Mouse (Mus musculus) cerebellum, adult 18-20 months (tissue): ENCODE measurements at regions not wholly inside any gene's neighbourhood (a gene's known extent, or its start where the extent isn't known, plus 50 kb on each side); places are given as distances from the start of the nearest gene placed in this dataset.

ENCODE experiments used
- DNase-seq, 2 experiments: peaks; one replicate each; pipeline ENCODE4 v3.0.0; 2021

DNA sequence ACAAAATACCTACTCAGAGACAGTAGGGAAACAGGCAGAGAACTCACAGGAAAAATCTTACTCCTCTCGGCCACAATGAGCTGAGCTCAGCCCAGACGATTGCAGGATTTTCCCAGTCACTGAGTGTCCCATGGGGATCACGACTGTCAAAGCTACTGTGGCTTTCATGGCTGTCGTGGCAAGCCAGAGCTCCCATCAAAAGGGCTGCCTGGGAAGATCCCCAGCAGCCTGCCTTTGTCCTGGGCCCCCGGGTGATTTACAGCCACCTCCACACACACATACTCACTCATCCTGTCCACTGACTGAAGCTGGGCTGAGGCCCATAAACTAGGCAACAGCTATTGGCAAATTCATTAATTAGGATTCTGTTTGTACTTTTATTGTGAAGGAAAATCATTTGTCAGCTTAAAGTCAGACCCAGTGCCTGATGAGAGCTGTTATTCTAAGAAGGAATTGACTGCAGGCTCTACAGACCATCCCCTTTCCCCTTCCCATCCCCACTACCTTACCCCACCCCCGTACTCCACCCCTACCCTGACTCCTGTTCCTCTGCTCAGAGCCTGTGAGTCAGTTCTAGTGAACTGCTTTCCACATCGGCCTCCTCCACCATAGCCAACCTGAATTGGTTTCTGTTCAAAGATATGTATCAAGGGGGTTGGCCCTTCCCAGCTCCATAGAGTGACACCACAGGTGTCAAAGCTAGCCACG, 399.1 kb downstream of the H2al1j start:
- no peak for DNase-seq

DNA sequence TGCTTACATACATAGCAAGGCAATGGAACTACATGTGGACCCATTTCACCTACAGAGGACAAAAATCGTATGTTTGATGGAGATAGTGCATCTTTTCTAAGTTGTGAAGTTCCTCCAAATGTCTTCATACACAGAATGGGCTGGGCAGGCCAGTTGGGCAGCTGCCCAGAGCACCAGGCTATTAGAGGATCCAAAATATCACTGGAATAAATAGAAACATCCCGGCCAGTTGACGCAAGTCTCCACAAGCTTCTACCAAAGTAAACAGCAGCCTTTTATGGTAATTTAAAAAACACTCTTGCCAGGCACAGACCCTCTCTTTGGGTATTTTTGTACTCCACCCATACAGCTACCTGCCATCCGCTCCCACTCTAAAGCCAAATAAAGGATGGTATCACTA, 400.9 kb downstream of the H2al1j start:
- DNase-seq, result no peak

DNA sequence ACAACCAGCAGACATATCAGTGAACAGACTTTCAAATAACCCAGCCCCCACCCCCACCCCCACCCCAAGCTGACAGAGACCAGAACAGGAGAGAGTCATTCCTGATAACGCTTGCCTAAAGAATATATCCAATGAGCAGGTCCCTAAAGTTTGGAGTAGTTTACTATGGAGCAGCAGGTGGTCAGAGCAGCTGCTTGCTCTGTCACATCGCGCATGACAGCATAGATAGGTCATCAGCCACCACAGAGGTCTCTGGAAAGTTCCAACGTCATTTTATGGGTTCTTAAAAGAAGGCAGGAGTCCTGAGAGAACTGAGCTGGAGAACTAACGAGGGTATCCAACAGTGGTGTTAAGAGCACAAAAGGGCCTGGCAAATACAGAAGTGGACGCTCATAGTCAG, 402.4 kb downstream of the H2al1j start:
- DNase-seq, result no peak

DNA sequence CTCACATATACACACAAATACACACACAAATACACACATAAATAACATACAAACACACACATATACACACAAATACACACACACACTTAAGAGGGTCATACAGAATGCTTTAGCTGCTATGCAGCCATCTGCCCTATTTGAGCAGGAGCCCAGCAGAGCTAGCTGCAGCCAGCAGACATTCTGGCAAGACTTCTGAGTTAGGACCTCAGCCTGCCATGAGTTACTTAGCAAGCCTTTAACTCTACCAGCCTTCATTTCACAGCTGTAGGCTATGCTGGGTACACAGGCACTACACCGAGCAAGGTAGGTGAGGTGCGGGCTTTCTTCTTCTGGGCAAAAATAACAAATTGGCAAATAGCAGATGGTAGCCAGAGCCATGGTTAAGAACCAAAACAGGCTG, 404.7 kb downstream of the H2al1j start:
- no peak for DNase-seq

DNA sequence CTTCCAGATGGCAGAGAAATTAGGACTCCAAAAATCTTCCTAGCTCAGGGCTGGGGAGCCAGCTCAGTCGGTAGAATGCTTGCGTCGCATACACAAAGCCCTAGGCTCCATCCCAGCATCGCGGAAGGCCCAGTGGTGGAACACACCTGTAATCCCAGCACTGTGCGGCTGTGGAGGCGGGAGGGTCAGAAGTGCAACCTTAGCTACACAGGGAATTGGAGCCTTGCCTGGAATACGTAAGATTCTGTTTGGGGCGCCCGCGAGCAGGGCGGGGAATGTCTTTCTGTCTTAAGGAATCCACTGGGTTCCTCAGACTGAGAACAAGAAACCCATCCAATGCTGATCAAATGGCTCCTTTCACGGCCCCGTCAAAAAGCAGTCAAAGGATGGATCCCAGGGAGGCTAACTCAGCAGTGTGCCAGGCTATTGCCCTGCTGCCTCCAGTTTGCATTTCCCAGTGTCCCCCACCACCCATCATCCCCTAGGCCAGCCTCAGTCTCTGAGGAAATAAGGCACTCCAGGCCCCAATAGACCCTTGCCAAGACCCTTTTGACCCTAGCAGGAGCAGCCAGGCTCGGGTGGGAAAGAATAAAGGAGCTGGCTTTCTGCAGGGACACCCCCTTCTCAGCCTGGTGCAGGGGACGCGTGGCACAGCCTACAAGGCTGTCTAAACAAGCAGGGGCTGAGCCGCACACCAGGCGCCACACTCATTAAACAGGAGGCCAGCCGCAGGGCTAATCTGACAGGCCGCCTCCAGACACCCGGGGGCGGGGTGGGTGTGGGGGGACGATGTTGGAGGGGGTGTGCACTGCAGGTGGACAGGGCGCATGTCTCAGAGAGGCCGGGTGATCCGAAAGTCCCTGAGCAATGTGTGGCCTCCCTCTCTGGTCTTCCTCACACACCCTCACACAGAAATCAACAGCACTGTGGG, 407.1 kb downstream of the H2al1j start:
- DNase-seq, result no peak

DNA sequence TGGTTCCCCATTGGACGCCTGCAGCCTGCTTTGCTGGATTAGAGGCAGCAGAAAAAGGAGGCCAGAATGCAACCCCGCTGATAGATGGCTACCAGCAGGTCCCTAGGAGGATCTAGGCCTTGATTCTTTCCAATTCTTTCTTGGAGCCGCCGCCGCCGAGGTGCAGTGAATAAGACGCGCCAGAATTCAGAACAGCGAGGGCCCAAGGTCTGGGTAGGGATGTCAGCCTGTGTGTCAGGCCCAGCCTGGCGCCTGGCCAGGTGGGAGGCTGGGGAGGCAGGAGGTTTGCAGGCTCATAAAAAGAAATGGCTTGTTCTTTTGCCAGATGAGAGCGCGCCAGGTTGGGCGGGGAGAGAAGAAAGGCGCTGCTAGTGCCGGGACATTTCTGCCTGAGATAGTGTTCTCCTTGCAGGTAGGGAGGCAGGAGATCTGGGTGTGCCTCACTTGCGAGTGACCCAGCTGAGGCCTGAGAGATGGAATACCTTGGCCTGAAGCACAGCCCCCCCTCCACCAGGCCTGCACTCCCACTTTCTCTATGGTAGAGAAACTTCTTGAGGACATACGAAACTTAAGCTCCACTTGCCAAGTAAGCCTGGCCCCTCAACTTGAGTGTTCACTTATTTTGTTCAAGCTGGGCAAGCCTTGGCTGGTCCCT, 408.0 kb downstream of the H2al1j start:
- peak; percentile 68 to 80 for DNase-seq

DNA sequence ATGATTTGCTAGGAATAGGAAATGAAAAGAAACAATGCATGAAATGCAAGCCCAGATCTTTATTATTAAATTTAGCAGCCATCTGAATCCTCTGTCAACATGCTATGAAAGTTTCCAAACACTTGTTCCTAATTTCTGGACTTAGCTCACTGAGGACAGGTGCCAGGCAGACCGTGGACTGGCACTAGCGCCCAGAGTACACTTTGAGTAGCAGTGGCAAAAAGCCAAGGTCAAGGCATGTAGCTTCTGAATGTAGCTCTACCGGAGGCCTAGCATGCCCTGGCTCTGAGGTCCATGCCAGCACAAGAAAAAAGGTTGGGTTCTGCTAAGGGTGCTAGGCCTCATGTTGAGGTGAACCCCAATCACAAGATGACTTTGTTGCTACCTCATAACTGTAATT, 408.9 kb downstream of the H2al1j start:
- no peak for DNase-seq

DNA sequence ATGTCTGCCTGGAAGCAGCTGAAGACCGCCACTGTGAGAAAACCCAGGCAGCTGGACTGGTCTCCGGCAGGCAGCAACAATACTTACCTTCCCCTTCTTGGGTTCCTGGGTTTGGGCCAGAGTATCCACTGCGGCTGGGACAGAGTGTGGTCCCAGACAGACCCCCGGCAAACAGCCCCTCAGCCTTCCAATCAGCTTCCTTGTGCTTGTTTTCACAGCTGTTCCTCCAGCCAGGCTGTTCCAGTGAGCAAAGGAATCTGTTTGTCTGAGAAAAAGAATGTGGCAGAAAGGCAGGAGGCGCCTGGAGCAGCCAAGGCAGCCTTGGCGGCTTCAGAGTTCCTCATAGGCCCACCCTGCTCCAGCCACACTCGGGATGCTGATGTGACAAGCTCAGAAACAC, 411.9 kb downstream of the H2al1j start:
- no peak for DNase-seq

DNA sequence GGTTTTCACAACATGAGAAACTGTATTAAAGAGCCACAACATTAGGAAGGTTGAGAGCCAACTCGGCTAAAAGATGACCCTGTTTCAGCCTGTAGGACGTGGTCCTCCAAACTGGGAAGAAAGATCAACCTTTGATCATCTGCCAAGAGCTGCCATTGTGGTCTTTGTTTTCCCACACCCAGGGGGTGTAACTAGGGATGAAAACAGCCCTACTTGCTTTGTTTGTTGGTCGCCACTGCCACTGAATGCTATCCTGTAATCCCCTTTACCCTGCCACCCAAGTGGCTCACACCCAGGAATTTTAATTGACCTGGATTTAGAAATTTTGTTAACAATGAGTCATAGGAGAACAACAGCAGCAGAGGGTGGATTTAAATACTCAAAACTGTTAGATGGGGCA, 414.2 kb downstream of the Bcor start:
- no peak for DNase-seq

DNA sequence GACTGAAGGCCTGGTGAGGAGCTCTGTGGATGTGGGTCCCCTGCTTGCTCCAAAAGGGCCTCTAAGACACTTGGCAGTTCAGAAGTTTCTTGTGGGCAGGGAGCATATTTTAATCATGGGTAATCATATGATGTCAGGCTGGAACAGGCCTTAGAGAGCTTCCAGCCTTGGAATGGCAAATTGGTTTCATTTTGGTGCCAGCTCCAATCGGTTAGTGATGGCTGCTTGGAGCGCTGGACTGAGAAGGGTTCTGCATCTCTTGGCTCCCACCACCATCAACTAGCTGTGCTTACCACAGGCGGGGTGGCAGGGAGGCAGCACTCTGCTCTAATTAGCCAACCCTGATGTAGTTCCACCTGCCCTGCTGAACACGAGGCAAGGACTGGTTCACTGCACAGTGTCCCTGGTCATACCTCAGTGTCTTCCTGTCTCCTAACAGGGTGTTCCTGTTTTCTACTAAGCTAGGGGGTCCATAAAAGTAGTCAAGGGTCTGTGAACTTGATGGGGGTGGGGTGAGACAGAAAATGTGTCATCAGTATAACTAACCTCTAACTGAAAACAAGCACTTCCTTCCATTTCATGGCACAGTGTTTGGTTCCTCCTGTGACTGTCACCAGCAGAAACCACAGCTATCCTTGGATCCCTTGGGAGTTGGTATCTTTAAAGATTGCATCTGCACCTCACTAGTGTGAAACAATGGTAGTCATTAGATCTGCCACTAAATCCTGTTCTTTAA, 412.6 kb downstream of the Bcor start:
- DNase-seq, result no peak

DNA sequence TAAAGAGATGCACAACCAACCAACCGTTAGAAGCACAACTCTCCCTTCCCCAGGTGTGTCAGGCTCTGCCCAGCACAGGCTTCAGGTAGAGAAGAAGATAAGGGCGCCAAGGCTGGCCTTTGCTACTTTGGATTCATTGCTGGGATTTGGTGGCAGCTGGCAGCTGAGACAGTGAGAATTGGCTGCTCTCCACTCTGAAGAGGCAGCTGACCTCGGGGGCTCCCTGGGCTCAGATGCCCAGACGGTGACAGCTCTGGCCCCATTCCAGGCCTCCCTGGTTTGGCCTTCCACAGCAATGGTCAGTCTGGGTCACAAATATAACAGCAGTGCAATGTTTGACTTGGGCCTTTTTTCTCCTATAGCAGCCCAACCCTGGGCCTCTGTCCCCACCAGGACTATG, 411.9 kb downstream of the Bcor start:
- DNase-seq, result peak; percentile 39 to 50

DNA sequence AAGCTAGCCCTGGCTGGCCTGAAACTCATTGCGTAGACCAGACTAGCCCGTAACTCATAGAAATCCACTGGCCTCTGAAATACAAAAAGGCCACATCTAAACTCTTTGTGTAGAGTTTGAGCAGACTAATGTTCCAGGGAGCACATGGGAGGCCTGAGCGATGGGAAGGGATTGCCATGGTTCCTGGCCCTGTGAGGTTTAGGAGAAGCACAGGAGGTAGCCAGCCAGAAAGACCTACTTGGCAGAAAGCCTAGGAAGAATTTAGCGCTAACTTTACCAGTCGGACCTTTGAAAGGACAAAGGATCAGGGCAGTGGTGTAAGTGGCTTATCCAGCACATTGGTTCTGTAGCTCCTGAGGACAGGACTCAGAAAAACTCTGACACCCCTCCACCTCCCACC, 407.6 kb downstream of the Bcor start:
- DNase-seq, result no peak

DNA sequence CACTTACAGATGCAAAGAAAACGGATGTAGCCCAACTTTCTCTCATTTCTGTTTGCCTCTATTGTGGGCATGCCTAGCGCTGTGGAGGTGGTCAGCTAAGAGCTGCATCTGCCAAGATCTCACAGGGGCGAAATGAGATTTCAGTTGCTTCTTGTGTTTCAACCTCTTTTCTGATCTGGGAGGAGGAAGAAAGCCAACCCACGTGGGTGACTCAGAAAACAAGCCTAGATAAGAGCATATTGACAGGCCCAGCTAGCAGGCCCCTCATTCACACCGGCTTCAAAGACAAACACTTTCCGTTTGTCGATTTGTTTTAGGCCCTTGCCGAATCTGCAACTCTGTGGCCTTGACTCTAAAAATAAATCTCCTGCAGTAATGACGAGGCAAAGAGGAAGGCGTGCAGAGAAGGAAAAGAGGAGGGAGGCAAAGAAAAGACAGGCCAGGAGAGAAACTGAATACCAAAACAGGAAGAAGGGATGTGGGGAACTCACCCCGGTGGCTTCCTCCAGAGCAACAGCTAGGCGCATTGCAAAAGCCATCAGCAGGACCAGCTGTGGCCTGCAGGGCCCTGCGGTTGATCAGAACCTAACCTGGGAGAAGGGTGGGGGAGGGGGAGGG, 407.1 kb downstream of the Bcor start:
- DNase-seq, result no peak

DNA sequence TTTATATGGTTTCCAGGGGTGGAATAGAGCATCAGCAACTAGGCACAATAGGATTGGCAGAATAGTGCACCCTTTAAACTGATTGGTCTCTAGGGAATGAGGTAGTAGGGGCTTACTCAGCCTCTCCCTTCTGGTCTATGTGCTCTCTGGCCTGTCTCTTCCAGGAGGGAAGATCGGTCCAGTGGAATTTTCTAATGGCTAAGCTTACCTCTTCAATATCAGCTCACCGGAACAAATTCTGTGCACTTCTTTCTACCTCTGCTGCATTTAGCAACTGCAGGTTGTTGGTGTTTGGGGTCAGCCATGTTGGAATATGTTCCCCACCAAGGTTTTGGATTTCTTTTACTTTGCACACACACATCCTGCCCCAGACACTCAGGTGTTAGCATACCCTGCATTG, 405.1 kb downstream of the Bcor start:
- DNase-seq, result no peak

DNA sequence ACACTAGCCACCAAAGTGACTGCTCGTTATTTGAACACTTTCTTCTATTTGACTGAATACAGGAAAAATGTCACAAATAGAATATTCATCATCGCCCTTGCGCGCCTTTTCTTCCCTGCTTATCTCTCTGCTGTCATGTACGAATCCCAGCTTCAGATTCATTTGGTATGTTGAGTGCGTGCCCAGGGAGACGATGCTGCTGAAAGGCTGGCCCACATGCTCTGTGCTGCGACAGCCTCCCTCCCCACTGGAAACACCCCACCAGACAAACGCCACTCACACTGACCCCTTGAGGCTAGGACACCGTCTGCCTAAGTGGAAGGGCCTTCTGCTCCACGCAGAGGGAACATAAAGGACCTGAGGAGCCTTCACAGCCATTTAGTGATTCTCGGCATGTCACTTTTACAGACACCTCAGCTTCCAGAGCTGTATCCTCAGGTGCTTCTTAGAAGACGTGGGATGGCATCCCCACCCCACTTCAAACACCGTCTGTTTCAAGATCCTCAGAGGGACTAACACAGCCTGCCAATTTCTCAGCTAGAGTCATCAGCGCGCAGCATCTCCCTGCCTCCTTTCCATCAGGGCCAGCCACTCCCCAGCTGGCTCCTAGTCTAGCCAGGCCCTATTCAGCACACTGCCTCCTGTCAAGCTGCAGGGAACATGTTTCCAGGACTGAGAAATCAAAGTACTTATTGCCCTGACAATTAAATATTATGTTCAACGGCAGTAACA, 396.6 kb downstream of the Bcor start:
- peak; percentile 3 for DNase-seq

DNA sequence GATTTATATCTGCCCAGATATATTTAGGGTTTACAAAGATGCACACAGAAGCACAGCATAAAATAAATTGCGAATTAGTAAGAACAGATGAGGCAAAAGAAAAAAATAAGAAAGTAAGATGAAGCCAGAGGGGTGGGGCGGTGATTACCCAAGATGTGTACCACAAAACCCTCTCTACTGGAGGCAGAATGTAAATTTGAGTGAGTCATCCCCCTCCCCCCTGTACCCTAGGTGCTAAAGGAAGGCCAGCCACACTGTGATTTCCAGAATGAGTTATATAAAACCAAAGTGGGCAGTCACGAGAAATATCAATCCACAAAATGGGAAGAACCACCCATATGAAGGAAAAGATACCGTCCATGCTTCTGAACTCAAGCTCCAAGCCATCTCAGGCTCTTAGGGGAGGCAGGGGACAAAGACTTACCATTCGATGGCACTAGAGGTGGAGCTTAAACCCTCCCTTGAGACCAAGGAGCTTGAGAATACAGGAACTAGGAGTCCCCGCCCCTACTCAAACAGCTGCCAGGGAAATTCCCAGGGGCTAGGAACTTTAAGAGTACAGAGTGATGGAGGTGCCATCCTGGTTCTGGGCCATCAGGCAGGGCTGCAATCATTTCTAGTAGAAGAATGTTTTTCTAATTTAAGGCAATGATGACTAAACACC, 383.8 kb downstream of the Bcor start:
- no peak for DNase-seq

DNA sequence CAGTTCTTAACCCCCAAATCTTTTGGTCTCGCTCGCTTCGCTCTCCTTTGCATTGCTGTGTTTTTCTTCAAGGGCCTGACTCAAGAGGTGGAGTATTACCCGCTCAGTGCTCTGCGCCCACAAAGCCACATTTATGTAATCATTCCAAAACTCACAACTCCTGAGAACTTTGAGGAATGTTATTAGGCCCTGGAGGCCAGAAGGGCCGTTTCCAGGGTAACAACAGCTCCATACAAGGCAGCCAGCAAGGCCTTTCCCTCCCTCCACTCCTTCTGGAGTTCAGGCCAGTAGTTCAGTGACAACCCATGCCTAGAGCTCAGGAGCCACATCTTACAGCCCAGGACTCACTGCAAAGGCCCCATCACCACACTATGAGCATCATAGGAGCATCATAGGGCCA, 365.1 kb downstream of the Bcor start:
- no peak for DNase-seq

DNA sequence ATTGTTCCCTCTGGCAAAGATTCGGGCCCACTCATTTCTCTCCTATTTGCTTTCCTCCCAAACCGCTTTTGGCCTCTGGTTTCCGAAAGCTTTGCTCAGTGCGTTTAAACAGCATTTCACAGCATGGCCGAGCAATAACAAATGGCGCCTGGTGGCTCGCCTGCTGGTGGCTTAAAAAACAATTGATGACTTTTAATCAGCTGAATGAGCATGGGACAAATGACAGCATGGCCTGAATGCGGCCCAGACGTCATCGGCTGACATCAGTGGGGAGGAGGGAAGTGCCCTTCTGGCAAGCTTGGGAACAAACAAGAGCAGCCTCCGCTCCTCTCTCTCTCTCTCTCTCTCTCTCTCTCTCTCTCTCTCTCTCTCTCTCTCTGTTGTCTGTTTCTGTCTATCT, 362.3 kb downstream of the Bcor start:
- peak; percentile 51 for DNase-seq

DNA sequence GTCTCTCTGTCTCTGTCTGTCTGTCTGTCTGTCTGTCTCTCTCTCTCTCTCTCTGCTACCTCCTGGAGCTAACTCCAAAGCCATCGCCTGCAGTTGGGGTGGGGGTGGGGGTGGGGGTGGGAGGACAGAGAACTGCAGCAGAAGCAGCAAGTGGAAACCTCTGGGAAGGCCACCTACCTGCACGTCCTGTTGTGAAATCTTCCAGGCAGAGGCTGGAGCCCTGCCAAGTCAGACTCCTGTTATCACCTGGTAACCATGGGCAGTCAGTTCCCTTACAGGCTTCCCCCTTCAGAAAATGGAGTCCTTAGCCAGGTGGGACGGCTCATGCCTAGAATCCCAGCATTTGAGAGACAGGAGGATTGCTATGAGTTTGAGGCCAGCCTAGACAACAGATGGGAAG, 361.8 kb downstream of the Bcor start:
- DNase-seq, result no peak

DNA sequence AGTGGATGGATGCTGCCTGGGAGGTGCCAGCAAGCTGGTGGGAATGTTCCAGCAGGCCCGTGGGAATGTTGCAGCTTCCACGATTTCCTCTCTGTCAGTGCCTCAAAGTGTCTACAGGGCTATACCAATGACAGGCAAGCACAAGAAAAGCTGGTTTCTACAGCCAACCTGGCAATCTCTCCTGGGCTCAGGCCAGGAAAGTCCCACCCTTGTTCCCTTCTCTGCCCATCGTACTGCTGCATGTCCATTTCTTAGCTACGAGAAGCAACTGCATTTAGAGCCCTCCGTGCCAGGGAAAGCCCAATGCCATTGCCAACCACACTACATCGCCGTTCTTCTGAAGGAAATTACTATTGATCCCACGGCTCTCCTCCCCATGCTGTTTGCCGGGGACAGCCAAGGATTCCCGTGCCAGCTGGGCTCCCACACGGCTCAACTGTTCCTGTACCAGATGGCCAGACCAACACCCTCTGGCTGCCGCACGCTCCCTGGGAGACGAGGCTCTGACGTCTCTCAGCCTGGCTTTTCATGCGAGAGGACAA, 359.7 kb downstream of the Bcor start:
- DNase-seq, result peak; percentile 75 to 80

DNA sequence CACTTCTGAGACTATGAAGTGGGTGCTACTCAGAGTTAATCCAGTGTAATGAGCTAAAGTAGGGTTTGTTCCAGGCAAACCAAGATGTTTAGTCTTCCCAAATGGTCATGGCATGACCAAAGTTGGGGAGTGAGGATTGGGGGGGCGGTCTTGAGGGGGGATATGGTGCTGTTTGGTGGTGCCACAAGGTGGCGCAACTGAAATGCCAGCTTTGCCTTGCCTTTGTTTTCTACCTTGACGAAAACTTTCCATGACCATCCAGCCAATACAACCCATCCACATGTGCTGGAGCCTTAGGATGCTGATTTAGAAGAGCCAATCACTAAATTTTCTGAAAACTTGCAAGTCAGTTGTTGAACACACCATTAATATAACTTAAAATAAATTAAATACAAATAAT, 358.9 kb downstream of the Bcor start:
- DNase-seq, result no peak
